Mouse (Mus musculus): ENCODE measurements at regions not wholly inside any gene's neighbourhood (a gene's known extent, or its start where the extent isn't known, plus 50 kb on each side); places are given as distances from the start of the nearest gene placed in this dataset.

DNA sequence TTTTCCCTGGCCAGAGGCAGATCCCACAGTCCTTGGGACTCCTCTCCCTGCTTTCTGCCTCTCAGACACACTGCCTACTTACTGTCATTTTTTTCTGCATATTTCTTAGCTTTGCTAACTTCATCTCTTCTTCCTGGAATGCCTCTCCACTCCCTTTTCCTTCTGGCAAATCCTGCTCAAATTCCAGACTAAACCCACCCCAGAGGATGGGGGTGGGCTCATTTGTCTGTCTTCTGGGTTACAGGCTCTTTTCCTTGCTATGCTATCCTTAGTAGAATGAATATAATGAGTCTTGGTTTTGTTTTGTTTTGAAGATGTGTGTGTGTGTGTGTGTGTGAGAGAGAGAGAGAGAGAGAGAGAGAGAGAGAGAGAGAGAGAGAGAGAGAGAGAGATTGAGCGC, 51.9 kb upstream of the Klf9 start:
- no peak for DNase-seq (ENCODE audit: low spot score in 2 of 2)

- no peak for DNase-seq (ENCODE audit: low spot score in 2 of 2)
These were observed 51.1 kb upstream of the Klf9 start for GRCm38 (mm10) chr19:23089761-23090514.

All from natural killer cell, adult 2 months (primary cell).